Mouse (Mus musculus): ENCODE measurements around the gene Sox6. TPM values are rescaled to one million over a fixed set of nuclear protein-coding genes. Genes with fewer than 3 reads are reported as not detected.

Sox6 gene
- total RNA-seq, 2 experiments from 2014 or later: 153 to 158 TPM

- intact Hi-C loops (cut with DNase I): no loop called here
- DNase-seq: no peak
These were observed 347.5 kb downstream of the Sox6 start for GRCm38 (mm10) chr7:115691091-115691490.

- no peak for DNase-seq
- intact Hi-C loops (cut with DNase I): no loop called here
These were observed 351.9 kb downstream of the Sox6 start for GRCm38 (mm10) chr7:115686687-115687086.

GRCm38 (mm10) chr7:115684142-115684541 is 354.5 kb downstream of the Sox6 start:
- no peak for DNase-seq
- intact Hi-C loops (cut with DNase I): no loop called here

- intact Hi-C loops (cut with DNase I): no loop called here
- no peak for DNase-seq
These were observed 366.8 kb downstream of the Sox6 start for GRCm38 (mm10) chr7:115671749-115672148.

- DNase-seq: no peak
- intact Hi-C loops (cut with DNase I): no loop called here
These were observed 367.3 kb downstream of the Sox6 start for GRCm38 (mm10) chr7:115671272-115671671.

- peak in 1 of 2 experiments; percentile 7 for DNase-seq
- intact Hi-C loops (cut with DNase I): no loop called here
These were observed 369.2 kb downstream of the Sox6 start for GRCm38 (mm10) chr7:115669207-115670004.

- intact Hi-C loops (cut with DNase I): no loop called here
- DNase-seq: no peak
These were observed 371.8 kb downstream of the Sox6 start for GRCm38 (mm10) chr7:115666686-115667382.

- intact Hi-C loops (cut with DNase I): no loop called here
- no peak for DNase-seq
These were observed 375.2 kb downstream of the Sox6 start for GRCm38 (mm10) chr7:115663399-115663798.

- intact Hi-C loops (cut with DNase I): no loop called here
These were observed 376.5 kb downstream of the Sox6 start for GRCm38 (mm10) chr7:115662121-115662520.

GRCm38 (mm10) chr7:115646696-115647095 is 391.9 kb downstream of the Sox6 start:
- no peak for DNase-seq
- intact Hi-C loops (cut with DNase I): no loop called here

More at GRCm38 (mm10) chr7:115662121-115662520, 376.5 kb downstream of the Sox6 start:
- DNase-seq: no peak

- intact Hi-C loops (cut with DNase I): no loop called here
- no peak for DNase-seq
These were observed 392.6 kb downstream of the Sox6 start for GRCm38 (mm10) chr7:115645971-115646447.

GRCm38 (mm10) chr7:115645272-115645970 is 393.2 kb downstream of the Sox6 start:
- intact Hi-C loops (cut with DNase I): no loop called here
- DNase-seq: no peak

GRCm38 (mm10) chr7:115630691-115631090 is 407.9 kb downstream of the Sox6 start:
- intact Hi-C loops (cut with DNase I): no loop called here
- no peak for DNase-seq

- intact Hi-C loops (cut with DNase I): no loop called here
- DNase-seq: no peak
These were observed 408.3 kb downstream of the Sox6 start for GRCm38 (mm10) chr7:115630287-115630686.

- intact Hi-C loops (cut with DNase I): no loop called here
These were observed 409.8 kb downstream of the Sox6 start for GRCm38 (mm10) chr7:115628766-115629165.

GRCm38 (mm10) chr7:115625956-115626355 is 412.6 kb downstream of the Sox6 start:
- intact Hi-C loops (cut with DNase I): no loop called here
- no peak for DNase-seq

More at GRCm38 (mm10) chr7:115628766-115629165, 409.8 kb downstream of the Sox6 start:
- no peak for DNase-seq

GRCm38 (mm10) chr7:115624907-115625552 is 413.6 kb downstream of the Sox6 start:
- intact Hi-C loops (cut with DNase I): no loop called here
- DNase-seq: no peak

- DNase-seq: no peak
- intact Hi-C loops (cut with DNase I): no loop called here
These were observed 414.1 kb downstream of the Sox6 start for GRCm38 (mm10) chr7:115624451-115624850.

GRCm38 (mm10) chr7:115615697-115616237 is 422.8 kb downstream of the Sox6 start:
- intact Hi-C loops (cut with DNase I): no loop called here
- no peak for DNase-seq

GRCm38 (mm10) chr7:115607485-115607884 is 431.1 kb downstream of the Sox6 start:
- intact Hi-C loops (cut with DNase I): no loop called here
- no peak for DNase-seq

Data from gastrocnemius, postnatal 36 days (tissue).